Mouse (Mus musculus) CH12.LX (cell line): ENCODE data around the gene Ccdc103.

ENCODE experiments used
- CHD2 ChIP-seq: IDR thresholded peaks from 2 replicates; pipeline ENCODE4 v1.6.1; 2011; ENCODE audit warnings: low read length, improper control_type of control experiment
- CTCF ChIP-seq, 2 experiments: IDR thresholded peaks in 1 of 2; conservative IDR thresholded peaks in 1 of 2; 2 replicates each; pipeline ENCODE4 v1.5.1; 2011 to 2012; ENCODE audit warnings: low read depth in 2 of 2, low read length in 2 of 2, improper control_type of control experiment in 1 of 2, inconsistent platforms in 1 of 2, mild to moderate bottlenecking in 1 of 2, moderate library complexity in 1 of 2
- ETS1 ChIP-seq: conservative IDR thresholded peaks from 2 replicates; pipeline ENCODE4 v1.6.1; 2012; ENCODE audit warnings: low read depth, mild to moderate bottlenecking, inconsistent platforms, low read length, improper control_type of control experiment, moderate library complexity
- HCFC1 ChIP-seq: IDR thresholded peaks from 2 replicates; pipeline ENCODE4 v1.6.1; 2012; ENCODE audit warnings: low read depth, mild to moderate bottlenecking, inconsistent platforms, low read length, improper control_type of control experiment
- JUN ChIP-seq: IDR thresholded peaks from 2 replicates; pipeline ENCODE4 v1.6.1; 2011; ENCODE audit warnings: low read depth, mild to moderate bottlenecking, low read length, improper control_type of control experiment, moderate library complexity; ENCODE audit not compliant: insufficient read depth
- MAFK ChIP-seq: IDR thresholded peaks from 2 replicates; pipeline ENCODE4 v1.6.1; 2011; ENCODE audit warnings: low read length, improper control_type of control experiment; ENCODE audit not compliant: insufficient replicate concordance
- MAX ChIP-seq: IDR thresholded peaks from 2 replicates; pipeline ENCODE4 v1.6.1; 2011; ENCODE audit warnings: low read length, improper control_type of control experiment
- SIN3A ChIP-seq: IDR thresholded peaks from 2 replicates; pipeline ENCODE4 v1.6.1; 2012; ENCODE audit warnings: low read length, improper control_type of control experiment, inconsistent platforms
- USF1 ChIP-seq: IDR thresholded peaks from 2 replicates; pipeline ENCODE4 v1.6.1; 2014; ENCODE audit warnings: low read depth, mild to moderate bottlenecking, inconsistent platforms, low read length, improper control_type of control experiment
- ZMIZ1 ChIP-seq: IDR thresholded peaks from 2 replicates; pipeline ENCODE4 v1.6.1; 2012; ENCODE audit warnings: low read depth, mild to moderate bottlenecking, inconsistent platforms, low read length, improper control_type of control experiment

DNA sequence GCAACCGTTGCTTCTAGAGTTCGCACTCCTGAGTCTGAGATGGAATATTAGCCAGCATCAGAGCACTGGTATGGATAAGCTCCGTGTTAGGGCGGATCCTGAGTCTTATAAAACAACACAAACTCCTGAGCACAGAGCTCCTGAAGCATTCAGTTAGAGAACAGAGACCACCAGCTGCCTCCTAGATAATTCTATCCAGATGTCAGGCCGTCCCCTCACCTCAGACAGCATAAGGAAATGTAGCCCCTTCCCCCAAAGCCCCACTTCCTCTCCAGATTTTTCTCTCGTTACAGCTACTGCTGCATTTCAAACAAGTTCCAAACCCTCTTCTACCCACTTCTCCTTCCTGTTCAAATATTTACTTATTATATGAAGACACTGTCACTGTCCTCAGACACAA, 25.1 kb upstream of the Ccdc103 start:
- TF ChIP-seq CTCF (conservative IDR thresholded peaks at IDR 0.05 in 1 of 2, IDR thresholded peaks at IDR 0.05 in 1 of 2; ENCODE audit: low read depth in 2 of 2, low read length in 2 of 2) (no peak), SIN3A (no peak), MAX (no peak), CHD2 (no peak), JUN (no peak), ZMIZ1 (no peak), USF1 (no peak), HCFC1 (no peak), ETS1 (no peak), MAFK (no peak)
